Mouse (Mus musculus): ENCODE measurements around the gene Mrpl49.

DNA sequence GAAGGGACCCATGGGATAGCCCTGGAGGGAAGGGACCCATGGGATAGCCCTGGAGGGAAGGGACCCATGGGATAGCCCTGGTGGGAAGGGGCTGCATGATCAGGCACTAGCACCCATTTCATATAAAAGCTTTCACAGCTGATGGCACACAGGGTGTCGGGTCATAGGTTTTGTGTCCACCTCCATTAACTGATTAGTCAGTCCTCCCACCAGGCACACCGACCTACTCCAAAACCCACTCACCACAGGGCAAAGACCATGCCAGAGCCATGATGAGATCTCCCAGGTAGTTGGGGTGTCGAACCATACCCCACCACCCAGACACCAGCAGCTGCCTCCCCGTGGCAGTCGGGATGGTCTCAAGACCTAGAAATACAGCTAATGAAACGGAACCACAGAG lies 5.5 kb upstream of the Mrpl49 start:
- TF ChIP-seq CTCF (IDR thresholded peaks at IDR 0.05; ENCODE audit: extremely low read depth, insufficient read length, insufficient replicate concordance, low read depth, low read length) (no peak), POLR2A (IDR thresholded peaks at IDR 0.05; ENCODE audit: low read depth, low read length) (no peak)

All from small intestine, adult 2 months (tissue).